Mouse (Mus musculus): ENCODE results near the gene Man2a1. TPM values are rescaled to one million over a fixed set of nuclear protein-coding genes. Genes with fewer than 3 reads are reported as not detected.

The Man2a1 gene
- total RNA-seq (2023), result 55.0 to 62.5 TPM (median 57.5 TPM) in 4 replicates

DNA sequence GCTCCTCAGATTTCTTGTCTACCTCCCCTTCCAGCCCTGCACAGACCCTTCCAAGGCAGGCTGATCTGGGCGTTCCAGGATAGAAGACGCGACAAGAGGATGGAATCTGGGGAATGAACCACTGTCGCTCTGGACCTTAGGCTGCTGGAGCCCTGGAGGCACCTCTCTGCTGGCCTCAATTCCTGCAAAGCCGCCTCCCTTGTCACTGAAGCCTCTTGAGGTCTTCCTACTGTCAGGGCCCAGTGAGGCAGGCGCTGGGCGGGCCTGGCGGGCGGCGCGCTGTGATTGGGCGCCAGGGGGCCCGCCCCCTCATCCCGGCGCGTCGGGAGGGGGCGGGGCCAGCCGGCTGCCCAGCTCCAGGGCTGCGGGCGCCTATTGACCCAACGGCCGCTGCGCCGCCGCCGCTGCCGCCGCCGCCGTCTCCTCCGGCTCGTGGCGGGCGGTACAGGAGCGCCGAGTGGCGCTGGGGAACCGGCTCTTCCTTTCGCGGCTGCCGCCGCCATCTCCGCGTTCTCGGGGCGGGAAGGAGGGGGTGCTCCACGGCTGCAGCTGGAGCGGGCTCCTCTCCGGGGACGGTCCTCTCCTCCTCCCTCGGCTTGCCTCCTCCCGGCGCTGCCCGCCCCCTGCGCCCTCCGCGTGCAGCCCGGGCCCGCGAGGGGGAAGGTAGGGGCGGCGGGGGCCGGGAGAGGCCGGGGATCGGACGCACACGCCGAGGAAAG is at the start of gene Man2a1:
TSS of gene Man2a1 (plus strand) at position 365 of the 719 bp plus-strand sequence.

Other genes starting within 250 kb of the Man2a1 start
- gene 4930583I09Rik, start 235.3 kb downstream of the Man2a1 start, total RNA-seq (2023), result not detected in 4 replicates

All from B cell, adult 62 days (primary cell).